Mouse (Mus musculus): Measurements from ENCODE around the gene Garnl3.

The Garnl3 gene

DNA sequence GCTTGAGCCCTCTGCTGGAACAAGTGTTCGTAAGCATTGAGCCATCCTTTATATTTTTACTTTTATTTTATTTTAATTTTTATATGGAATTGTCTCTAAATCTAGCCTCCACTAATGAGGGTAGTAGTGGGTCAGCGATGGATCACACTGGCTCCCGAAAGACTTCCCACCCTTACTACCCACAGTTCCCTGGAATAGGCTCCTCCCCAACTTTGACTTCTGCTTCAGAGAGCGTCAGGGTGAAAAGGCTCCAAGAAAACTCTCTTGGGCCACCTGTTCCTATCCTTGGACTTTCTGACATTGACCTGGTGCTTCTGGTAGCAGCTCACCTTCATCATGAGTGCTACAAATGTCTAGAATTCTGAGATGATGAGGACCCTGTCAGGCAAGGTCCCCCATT, 148.8 kb downstream of the Garnl3 start:
- no peak for ATAC-seq (ENCODE audit: insufficient number of reproducible peaks, low FRiP score, low TSS enrichment)

DNA sequence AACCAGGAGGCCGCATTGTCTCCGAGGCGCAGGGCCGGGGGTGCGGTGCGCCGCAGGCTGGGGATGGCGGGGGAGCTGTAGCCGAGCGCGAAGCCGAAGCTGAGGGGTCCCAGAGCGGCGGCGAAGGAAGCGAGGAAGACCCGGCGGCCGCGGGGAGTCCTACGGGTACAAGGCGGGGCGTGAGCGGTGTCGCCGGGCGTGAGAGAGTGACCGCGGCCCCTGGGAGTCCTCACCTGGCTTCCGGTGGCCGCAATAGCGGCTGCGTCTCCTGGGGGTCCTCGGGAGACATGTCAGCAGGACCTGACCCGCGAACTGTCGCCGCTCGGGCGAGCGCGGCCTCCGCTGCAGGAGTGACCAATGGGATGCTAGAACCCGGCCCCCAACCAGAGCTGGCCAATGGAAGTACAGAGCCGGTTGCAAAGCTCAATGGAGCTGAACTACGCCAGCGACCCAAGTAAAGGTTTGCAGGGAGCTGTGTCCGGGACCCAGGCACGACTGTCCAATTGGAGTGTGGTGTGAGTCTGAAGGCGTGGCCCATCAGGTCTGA, 149.7 kb downstream of the Garnl3 start, which contains the start of gene Slc2a8:
TSS of gene Slc2a8 (minus strand) at position 359 of the 547 bp plus-strand sequence.
- ATAC-seq (ENCODE audit: insufficient number of reproducible peaks, low FRiP score, low TSS enrichment): peak; percentile 99

DNA sequence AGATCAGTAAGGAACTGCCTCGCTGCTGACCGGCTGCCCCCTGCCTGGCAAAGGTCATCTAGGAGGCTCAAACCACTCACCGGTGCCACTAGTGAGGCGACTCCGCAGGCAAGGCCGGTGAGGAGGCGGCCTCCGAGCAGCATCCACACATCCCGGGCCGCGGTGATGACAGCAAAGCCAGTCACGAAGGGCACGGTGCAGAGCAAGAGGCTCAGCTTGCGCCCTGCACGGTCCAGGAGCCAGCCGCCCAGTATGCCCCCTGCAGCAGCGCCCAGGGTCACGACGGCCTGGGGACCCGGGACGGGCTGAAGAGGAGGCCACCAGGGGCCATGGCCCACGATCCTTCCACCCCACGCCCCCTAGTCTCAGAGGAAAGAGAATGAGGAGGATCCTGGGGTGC, 150.2 kb downstream of the Garnl3 start:
- ATAC-seq (ENCODE audit: insufficient number of reproducible peaks, low FRiP score, low TSS enrichment): peak; percentile 12; the same call in 1 of the 2 replicates

DNA sequence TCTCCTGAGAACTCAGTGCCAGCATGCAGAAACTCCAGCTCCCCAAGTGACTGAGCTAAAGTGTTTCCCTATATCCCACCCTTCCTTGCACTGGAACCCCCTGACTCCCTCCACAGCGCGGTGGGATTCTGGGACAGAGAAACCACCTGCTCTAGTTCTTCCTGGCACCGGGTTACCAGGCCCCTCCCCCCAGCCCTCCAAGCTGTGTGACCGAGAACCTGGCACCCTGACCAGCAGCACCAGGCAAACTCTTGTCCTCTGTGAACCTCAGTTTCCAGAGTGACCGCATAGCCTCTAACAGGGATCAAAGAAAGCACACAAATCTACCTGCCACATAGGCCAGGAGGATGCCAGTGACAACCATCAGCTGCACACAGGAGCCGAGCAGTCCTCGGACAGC, 151.8 kb downstream of the Garnl3 start:
- no peak for ATAC-seq (ENCODE audit: insufficient number of reproducible peaks, low FRiP score, low TSS enrichment)

DNA sequence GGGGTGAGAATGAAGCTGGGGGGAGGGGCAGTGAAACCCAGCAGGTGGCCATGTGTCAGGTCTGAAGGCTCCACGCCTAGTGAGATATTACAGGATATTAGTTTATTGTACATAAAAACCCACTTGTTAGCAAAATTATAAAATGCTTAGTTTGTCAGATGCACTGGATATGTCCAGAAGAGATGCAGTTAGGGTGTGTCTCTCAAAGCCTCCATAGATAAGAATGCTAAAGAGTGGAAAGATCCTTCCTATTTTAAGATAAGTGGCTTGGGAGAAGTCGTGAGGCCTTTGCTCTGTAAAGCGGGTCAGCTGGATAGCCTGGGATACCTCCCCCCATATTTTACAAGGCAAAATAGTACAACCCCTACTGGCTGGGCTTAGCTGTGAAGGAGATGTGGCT, 152.8 kb downstream of the Garnl3 start:
- ATAC-seq (ENCODE audit: insufficient number of reproducible peaks, low FRiP score, low TSS enrichment): no peak

DNA sequence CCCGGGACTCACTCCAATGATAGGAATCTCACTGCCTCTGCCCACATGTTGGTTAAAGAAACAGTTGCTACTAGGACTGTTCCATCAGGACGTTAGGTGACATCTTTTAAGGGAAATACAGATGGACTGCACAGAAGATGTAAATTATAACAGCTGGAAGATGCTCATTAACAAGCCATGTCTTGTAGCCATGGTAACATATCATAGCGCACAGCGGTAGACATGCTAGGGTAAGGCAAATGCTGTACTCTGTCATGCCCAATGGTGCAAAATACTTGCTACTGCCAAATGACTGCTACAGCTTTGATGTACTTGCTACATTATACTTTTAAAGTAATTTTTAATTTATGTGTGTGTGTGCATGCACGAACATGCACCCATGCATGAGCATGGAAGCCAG, 154.3 kb downstream of the Garnl3 start:
- no peak for ATAC-seq (ENCODE audit: insufficient number of reproducible peaks, low FRiP score, low TSS enrichment)

DNA sequence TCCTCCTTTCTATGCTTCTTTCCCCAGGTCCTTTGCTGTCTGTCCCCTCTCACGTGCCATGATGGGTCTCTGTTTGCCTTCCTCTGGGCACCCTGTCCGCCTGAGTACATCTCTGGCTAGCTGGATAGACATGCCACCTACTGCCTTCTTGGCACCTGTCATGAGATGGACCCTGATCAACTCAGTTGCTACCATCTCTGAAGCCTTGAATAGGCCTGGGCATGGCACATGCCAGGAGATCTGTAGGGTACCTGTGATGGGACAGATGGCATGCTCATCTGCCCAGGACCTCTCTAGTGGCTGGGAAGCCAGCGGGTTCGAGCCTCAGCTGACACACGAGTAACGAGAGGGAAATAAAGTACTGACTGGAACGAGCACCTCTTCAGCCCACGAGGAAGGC, 157.2 kb downstream of the Garnl3 start:
- no peak for ATAC-seq (ENCODE audit: insufficient number of reproducible peaks, low FRiP score, low TSS enrichment)

DNA sequence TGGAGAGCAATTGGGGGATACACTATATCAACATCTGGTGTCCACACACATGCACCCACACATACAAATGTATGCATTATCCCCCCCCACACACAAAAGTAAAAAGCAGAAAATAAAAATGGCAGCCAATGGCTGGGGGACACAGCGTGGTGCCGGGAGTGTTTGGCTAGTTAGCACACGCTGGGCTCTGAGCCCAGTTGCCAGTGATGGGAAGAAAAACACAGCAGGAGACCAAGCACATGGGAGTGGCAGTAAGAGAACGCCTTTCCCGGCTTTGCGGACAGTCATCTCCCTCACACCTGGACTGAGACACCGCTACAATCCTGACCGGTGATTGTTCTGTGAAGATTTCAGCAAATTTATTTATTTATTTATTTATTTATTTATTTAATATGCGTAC, 160.2 kb downstream of the Garnl3 start:
- ATAC-seq (ENCODE audit: insufficient number of reproducible peaks, low FRiP score, low TSS enrichment): no peak

DNA sequence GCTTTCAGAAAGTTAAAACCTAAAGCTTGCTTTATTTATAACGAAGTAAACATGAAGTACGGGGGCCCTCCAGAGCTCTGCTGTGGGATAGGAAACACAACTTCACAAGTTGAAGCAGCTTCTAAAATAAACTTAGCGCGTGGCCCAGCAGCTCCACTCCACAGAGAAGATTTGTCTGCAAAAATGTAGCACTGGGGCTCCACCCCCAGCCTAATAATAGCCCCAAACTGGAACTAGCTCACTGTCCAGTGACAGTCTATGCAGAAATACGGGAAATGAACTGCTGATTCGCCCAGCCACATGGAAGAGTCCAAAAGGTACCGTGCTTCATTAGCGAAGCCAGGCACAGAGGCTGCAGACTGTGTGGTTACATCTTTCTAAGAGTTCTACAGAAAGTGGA, 162.1 kb downstream of the Garnl3 start:
- no peak for ATAC-seq (ENCODE audit: insufficient number of reproducible peaks, low FRiP score, low TSS enrichment)

DNA sequence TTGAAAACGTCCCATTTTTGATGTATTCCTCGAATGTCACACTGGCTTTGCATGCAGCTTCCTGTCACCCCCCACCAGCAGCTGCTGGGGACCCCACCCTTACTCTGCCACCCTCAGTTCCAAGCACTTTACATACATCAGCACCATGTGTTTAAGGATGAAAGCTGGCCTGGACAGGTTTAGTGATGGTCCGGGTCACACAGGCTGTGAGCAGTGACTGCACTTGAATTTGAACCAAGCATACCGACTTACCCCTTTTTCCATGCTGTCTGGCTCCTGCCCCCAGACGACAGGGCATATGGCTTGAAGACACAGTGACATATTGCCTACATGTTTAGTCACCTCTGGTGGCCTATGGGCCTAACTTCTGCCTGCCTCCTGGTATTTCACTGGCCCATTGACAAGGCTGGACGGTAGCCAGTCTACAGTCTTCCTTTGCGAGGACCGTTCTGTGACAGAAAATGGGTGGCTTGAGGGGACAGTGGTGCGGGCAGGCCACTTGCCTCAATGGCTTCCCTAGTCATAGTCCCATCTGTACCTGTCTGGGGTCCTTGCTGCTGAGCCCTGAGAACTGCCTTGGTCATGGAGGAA, 163.3 kb downstream of the Garnl3 start:
- no peak for ATAC-seq (ENCODE audit: insufficient number of reproducible peaks, low FRiP score, low TSS enrichment)

DNA sequence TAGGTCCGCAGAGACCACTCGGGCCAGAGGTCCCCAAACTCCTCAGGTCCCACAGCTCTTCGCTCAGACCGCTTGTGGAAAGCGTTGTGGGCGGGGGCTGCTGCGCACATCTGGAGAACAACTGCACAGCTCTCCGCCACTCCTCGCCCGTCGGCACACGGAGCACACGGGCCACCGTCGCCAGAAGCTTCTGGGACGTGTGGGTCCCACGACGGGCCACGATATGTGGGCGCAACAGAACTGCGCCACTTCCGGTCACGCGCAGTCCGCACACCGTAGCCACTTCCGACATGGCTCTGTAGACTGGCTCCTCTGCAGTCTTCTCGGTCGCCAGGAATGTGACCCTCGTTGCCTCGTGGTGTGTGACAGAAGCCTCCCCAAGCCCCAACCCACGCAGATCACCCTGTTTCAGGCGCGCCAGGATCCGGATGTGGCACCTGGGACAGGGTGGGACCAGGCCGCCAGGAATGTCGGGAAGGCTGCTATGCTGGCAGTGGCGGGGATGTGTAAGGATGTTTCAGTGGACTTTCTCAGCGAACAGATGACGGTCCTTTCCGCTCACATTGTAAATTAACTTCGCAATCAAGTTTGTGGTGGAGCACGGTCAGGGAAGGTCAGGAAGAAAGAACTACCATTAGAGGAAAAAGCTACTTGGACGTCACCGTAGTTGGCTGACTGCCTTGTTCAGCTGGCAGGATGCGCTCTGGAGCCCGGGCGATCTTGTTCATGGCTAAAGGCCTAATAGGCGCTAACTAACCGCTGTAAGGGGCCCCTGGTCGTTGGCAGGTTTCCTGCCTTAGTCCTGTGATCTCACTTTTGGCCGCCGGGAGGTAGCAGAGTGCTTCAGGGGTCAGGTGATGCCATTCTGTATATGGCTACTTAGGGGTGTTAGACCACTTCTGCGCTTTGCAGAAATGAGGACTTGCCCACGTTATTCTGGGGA, 164.5 kb downstream of the Garnl3 start:
- ATAC-seq (ENCODE audit: insufficient number of reproducible peaks, low FRiP score, low TSS enrichment): peak; percentile 79

DNA sequence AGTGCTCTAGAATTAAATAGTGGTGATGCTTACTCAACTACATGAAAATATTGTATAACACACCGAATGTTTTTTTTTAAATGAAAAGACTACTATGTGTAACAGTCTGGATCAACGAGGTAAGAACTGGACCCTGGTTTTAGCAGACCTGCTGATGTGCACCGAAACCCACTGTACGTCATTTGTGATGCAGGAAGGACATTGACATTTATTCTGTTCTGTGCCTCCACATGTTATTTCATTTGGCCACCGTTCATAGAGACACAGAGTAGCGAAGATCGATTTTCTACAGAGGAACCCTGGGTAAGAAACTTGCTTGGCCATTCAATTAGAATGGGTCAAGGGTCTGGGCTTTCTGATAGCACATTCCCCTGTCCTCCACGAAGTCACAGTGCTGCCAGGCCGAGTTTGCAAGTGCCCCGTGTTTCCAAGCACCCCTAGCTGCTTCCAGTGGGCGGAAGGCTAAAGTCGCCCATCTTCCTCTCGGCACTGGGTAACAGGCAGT, 165.2 kb downstream of the Garnl3 start:
- no peak for ATAC-seq (ENCODE audit: insufficient number of reproducible peaks, low FRiP score, low TSS enrichment)

DNA sequence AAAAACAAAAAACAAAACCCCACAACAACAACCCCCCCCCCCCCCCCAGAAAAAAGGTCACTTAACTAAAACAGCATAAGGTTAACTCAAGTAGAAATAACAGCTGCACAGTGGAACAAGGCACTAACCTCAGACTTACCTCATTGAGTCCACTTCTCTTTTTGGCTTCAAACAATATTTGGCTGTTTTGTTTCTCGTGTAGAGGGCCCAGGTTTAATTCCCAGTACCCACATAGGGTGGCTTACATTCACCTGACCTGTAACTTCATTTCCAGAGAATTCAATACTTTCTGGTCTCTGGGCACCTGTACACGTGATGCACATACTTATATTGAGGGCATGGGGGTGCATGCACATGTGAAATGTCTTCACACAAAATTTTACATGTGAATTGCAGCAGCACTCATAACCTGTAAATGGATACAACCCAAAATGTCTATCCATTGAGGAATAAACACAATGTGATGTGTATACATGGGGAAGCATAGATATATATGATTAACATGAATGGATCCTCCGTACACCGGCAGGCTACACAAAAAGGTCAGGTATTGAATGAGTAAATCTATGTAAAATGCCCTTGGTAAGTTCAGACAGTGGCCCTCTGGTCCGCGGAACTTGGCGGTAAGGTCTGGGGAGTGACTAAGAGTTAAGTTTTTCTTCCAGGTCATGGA, 165.8 kb downstream of the Garnl3 start:
- no peak for ATAC-seq (ENCODE audit: insufficient number of reproducible peaks, low FRiP score, low TSS enrichment)

DNA sequence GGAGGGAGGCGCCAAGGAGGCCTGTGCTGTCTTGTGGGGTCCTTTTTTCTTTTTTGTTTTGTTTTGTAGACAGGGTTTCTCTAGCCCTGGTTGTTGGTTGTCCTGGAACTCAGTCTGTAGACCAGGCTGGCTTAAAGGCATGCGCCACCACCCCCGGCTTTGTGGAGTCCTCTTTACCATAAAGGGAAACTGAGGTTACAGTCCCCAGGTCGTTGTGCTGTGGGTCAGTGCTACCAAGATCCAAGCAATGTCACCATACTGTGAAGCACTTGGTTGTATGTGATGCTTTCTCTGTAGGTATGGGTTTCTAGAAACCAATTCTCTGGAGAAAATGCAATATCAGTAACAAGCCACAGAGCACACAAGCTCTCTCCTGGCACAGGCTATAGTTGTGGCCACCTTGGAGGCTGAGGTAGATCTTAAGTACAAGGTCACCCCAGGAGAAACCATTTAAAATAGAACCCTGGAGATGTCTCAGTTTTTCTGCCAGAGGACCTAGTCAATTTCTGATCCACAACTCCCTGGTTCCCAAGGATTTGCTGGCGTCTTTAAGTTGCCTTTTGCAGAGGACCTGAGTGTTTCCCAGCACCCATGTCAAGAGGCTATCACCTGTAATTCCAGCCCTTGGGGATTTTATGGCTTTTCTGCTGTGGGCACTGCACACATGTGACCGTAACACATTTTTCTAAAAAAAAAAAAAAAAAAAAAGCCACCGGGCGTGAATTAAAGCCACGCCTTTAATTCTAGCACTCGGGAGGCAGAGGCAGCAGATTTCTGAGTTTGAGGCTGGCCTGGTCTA, 166.6 kb downstream of the Garnl3 start:
- ATAC-seq (ENCODE audit: insufficient number of reproducible peaks, low FRiP score, low TSS enrichment): no peak

DNA sequence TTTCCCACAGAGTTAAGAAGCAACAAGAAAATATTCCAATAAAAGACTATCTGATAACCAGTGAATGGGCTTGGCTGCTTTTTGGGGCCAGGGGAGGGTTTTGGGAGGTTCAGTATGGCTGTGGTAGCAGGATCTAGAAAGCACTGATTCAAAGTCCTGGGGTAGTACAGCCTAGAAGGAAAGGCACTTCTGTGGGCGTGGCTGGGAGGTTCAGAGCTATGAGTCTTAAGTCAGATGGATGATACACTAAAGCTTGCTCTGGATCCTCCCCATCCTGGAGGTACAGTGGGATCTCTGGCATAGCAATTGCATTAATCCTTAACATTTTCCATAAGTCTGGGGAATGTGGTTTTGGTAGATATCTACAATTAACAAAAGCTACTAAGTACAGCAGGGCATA, 167.5 kb downstream of the Garnl3 start:
- no peak for ATAC-seq (ENCODE audit: insufficient number of reproducible peaks, low FRiP score, low TSS enrichment)

DNA sequence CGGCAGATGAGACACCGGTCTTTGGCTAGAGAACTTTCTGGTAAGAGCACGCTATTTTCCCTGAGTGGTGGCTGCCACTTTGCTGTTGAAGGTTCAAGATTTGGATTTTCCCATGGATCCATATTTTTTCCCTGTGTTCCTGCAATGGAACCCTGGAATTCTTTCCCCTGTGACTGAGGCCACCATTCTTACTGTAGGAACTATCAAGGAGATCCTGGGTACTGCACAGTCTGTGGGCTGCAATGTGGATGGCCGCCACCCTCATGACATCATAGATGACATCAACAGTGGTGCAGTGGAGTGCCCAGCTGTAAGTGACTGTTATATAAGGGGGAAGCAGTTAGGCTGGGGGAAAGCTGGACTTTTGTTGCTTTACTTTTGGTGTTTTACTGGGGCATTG, 167.9 kb downstream of the Garnl3 start:
- ATAC-seq (ENCODE audit: insufficient number of reproducible peaks, low FRiP score, low TSS enrichment): no peak

DNA sequence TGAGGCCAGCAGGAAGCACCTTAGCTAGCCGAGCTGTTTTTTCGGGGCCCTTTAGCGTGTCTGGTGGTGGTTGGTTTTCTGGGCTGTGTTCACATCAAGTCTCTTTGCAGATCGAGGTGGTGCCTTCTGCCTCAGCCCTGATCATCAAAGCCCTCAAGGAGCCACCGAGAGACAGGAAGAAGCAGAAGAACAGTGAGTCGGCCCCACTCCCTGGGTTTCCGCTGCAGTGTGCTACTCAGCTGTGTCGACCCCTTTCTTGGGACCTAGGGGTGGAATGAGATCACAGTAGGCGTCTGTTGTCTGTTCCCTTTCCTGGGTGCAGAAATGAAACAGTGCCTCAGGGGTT, 168.6 kb downstream of the Garnl3 start:
- no peak for ATAC-seq (ENCODE audit: insufficient number of reproducible peaks, low FRiP score, low TSS enrichment)

DNA sequence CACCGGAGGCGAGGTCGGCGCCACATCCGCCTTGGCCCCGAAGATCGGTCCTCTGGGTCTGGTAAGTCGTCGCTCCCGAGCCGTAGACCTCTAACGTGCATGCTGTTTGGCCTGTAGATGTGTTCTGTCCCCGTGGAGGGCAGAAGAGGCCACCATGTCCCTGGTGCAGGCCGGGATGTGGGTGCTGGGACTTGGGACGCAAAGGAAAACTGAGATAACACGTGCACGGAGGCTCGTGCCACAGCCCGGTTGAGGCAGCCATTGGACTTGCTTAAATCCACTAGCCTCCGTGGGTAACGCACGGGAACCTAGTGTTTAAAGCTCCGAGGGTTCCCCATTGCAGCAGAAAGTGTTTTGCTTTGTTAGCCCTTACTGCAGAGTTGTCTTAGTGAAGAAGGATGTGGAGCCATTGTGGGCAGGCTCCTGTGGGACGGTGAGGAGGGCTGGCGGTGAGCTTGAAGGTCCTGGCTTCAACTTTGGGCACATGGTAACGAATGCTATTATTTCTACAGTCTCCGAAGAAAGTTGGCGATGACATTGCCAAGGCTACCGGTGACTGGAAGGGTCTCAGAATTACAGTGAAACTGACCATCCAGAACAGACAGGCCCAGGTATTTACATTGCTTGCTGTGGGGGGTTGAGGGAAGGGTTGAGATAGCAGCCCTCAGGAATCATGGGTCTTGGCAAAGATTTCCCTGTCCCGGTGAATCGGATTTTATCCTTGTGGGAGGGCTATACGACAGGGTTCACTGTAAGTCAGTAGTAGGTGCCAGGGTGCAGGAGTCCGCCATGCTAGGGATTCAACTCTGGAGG, 169.2 kb downstream of the Garnl3 start:
- no peak for ATAC-seq (ENCODE audit: insufficient number of reproducible peaks, low FRiP score, low TSS enrichment)
